Mouse (Mus musculus): ENCODE data around the gene Ucp1. TPM values are rescaled to one million over a fixed set of nuclear protein-coding genes. Genes with fewer than 3 reads are reported as not detected.

The Ucp1 gene
- total RNA-seq (2014; rRNA removed), result 0.52 TPM in 1 of 2 replicates, not detected in the other
- 0.15 TPM in 1 of 2 replicates, not detected in the other for polyA plus RNA-seq (2015; fragmentation: Nextera tagmentation; extraction: Ambion mirVana)

DNA sequence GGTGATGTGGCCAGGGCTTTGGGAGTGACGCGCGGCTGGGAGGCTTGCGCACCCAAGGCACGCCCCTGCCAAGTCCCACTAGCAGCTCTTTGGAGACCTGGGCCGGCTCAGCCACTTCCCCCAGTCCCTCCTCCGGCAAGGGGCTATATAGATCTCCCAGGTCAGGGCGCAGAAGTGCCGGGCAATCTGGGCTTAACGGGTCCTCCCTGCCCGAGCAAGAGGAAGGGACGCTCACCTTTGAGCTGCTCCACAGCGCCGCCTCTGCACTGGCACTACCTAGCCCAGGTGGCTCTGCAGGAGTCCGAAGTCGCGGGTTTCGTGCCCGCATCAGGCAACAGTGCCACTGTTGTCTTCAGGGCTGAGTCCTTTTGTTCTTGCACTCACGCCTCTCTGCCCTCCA lies at the start of gene Ucp1:
TSS of gene Ucp1 (plus strand) at position 177 of the 400 bp plus-strand sequence.
- Histone ChIP-seq H3K36me3 (ENCODE audit: insufficient read depth, low read length) (no peaks in the 10 kb centered on the region), H3K4me2 (ENCODE audit: low read depth, low read length, poor library complexity, severe bottlenecking) (peak within 1 kb of the TSS; percentile 51), H3K4me3 (ENCODE audit: low read depth, low read length) (peak within 1 kb of the TSS; percentile 29), H3K27ac (ENCODE audit: low read depth, low read length) (no peak within 1 kb of the TSS), H3K9me3 (ENCODE audit: low read length) (no peaks in the 10 kb centered on the region), H3K9ac (replicated peaks; ENCODE audit: low read length, poor library complexity, severe bottlenecking) (no peak within 1 kb of the TSS), H3K27me3 (ENCODE audit: insufficient read depth, low read length) (peaks cover 9% of the 10 kb centered on the region; the same call in 1 of the 2 replicates), H3K4me1 (ENCODE audit: insufficient read depth, low read length) (no peaks in the 10 kb centered on the region; the same call in 1 of the 2 replicates)
- ATAC-seq (ENCODE audit: low FRiP score) (no peak), DNase-seq (ENCODE audit: low spot score) (no peak)
- peak; percentile 38 for TF ChIP-seq CTCF (IDR thresholded peaks at IDR 0.05)
- WGBS, result 2% methylated on average over 19 of the region's 20 CpGs

DNA sequence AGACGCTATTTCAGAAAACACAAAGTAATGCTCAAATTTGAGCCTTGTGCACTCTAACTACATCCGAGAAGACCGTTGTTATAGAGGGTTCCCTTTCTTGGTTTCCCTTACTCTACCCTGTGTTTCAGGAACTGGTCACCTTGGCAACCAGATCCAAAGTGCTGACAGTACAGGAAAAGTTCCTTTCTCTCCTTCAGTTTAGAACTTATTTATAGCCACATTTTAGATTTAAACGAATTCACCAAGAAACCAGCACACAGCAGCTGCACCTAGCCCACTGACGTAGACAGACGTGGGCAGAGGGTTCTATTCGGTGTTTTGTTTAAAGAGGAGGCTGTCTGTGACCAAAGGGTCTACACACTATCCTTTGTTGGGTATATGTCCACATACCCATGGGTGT lies 46.0 kb upstream of the Ucp1 start:
- 83% methylated on average over 7 of the region's 7 CpGs for WGBS
- no peaks in the 10 kb centered on the region for H3K4me1 ChIP-seq (ENCODE audit: insufficient read depth, low read length)
- no peak overlapping the region for H3K27ac ChIP-seq (ENCODE audit: low read depth, low read length)
- H3K9me3 ChIP-seq (ENCODE audit: low read length), result no peaks in the 10 kb centered on the region
- H3K27me3 ChIP-seq (ENCODE audit: insufficient read depth, low read length), result no peaks in the 10 kb centered on the region
- TF ChIP-seq CTCF (IDR thresholded peaks at IDR 0.05), result no peak
- no peak for DNase-seq (ENCODE audit: low spot score)
- H3K4me2 ChIP-seq (ENCODE audit: low read depth, low read length, poor library complexity, severe bottlenecking), result no peak overlapping the region
- peaks cover 18% of the 10 kb centered on the region for H3K36me3 ChIP-seq (ENCODE audit: insufficient read depth, low read length)
- no peak overlapping the region for H3K4me3 ChIP-seq (ENCODE audit: low read depth, low read length)
- no peak for ATAC-seq (ENCODE audit: low FRiP score)
- no peak overlapping the region for H3K9ac ChIP-seq (replicated peaks; ENCODE audit: low read length, poor library complexity, severe bottlenecking)

DNA sequence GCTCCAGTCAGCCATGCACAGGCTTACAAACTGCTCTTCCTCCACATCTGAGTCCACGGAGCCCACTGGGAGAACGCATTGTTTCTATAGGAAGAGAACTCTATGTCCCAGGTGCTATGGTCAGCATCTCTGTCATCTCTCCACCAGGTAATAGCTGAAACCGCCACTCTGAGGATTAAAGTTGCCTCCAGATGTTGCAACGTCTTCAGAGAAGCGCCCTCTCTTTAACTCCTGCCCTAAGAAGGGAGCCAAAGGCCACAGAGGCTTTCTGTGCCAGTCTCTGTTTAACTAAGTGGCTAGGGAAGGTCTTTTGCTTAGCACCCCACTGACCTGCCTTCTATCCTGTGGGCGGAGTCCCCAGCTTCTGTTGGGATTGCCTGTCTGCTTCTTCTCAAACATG lies 39.3 kb upstream of the Ucp1 start:
- WGBS, result 83% methylated on average over 6 of the region's 6 CpGs
- no peak overlapping the region for H3K4me3 ChIP-seq (ENCODE audit: low read depth, low read length)
- no peaks in the 10 kb centered on the region for H3K9me3 ChIP-seq (ENCODE audit: low read length)
- H3K4me2 ChIP-seq (ENCODE audit: low read depth, low read length, poor library complexity, severe bottlenecking), result no peak overlapping the region
- H3K27ac ChIP-seq (ENCODE audit: low read depth, low read length), result no peak overlapping the region
- H3K4me1 ChIP-seq (ENCODE audit: insufficient read depth, low read length), result no peaks in the 10 kb centered on the region
- peaks cover 33% of the 10 kb centered on the region for H3K36me3 ChIP-seq (ENCODE audit: insufficient read depth, low read length)
- no peak for TF ChIP-seq CTCF (IDR thresholded peaks at IDR 0.05)
- ATAC-seq (ENCODE audit: low FRiP score) (no peak), DNase-seq (ENCODE audit: low spot score) (no peak)
- no peaks in the 10 kb centered on the region for H3K27me3 ChIP-seq (ENCODE audit: insufficient read depth, low read length)
- H3K9ac ChIP-seq (replicated peaks; ENCODE audit: low read length, poor library complexity, severe bottlenecking), result no peak overlapping the region

DNA sequence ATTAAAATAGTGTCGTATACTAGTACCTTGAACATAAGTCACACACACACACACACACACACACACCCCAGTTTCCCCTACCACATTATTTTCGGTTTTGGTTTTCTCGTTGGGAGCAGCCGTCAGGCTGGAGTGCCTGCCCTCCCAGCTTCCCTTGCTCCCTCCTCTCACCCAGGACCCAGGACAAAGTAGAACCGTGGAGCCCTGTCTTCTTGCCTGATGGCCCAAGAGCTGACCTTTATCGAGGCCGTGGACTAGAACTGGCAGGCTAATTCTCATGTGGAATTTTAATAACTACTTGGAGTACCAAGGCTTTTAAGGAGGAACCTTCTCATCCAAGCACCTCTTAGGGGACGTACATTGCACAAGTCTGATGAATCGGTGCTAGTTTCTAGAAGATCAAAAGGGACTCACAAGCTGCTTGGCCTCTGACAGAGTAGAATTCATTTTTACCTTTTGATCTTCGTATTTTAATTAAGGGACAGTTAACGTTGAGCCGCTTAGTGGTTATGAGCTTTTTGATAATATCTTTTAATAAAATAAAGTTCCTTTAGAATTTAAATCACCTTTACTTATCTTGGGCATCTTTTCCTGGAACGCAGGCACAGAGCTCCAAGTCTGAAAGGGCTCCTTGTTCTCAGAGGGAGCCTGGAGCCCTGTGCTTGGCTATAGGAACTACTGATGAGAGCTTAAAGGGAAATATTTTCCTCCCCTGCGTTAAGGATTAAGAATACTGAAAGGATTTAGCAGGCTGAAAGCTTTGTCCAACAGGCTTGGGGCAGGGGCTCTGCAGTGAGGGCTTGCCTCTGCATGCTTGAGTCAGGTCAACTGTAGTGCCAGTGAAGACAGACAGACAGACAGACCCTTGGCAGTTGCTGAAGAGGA lies 38.5 kb upstream of the Ucp1 start:
- no peak for TF ChIP-seq CTCF (IDR thresholded peaks at IDR 0.05)
- peaks cover 37% of the 10 kb centered on the region for H3K36me3 ChIP-seq (ENCODE audit: insufficient read depth, low read length)

DNA sequence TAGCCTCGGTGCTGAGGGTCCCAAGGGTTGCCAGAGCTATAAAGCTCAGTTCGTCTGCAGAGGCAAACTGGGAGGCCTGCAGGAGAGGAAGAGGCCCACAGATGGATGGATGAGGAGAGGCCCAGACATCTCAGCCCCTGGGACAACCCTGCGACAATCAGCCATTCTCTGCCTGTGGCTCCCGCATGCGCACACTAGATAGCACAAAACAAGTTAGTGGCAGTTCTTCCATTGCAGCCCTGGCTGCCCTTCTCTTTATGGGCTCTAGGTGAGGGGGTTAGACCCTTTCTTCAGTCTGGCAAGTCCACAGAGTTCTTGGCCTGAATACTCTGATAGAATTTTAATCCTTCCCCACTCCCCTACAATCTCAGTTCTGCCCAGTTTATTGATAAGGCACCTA lies 37.4 kb upstream of the Ucp1 start:
- Histone ChIP-seq H3K27ac (ENCODE audit: low read depth, low read length) (no peak overlapping the region), H3K4me3 (ENCODE audit: low read depth, low read length) (no peak overlapping the region), H3K4me2 (ENCODE audit: low read depth, low read length, poor library complexity, severe bottlenecking) (no peak overlapping the region), H3K9ac (replicated peaks; ENCODE audit: low read length, poor library complexity, severe bottlenecking) (no peak overlapping the region), H3K9me3 (ENCODE audit: low read length) (no peaks in the 10 kb centered on the region), H3K36me3 (ENCODE audit: insufficient read depth, low read length) (peaks cover 39% of the 10 kb centered on the region), H3K4me1 (ENCODE audit: insufficient read depth, low read length) (no peaks in the 10 kb centered on the region), H3K27me3 (ENCODE audit: insufficient read depth, low read length) (no peaks in the 10 kb centered on the region)
- TF ChIP-seq CTCF (IDR thresholded peaks at IDR 0.05), result no peak
- DNase-seq (ENCODE audit: low spot score) (no peak), ATAC-seq (ENCODE audit: low FRiP score) (no peak)
- WGBS, result 78% methylated on average over 5 of the region's 5 CpGs

More for the DNA sequence above, 38.5 kb upstream of the Ucp1 start:
- Histone ChIP-seq H3K4me1 (ENCODE audit: insufficient read depth, low read length) (no peaks in the 10 kb centered on the region), H3K4me2 (ENCODE audit: low read depth, low read length, poor library complexity, severe bottlenecking) (no peak overlapping the region), H3K9ac (replicated peaks; ENCODE audit: low read length, poor library complexity, severe bottlenecking) (no peak overlapping the region), H3K27ac (ENCODE audit: low read depth, low read length) (no peak overlapping the region), H3K4me3 (ENCODE audit: low read depth, low read length) (no peak overlapping the region), H3K27me3 (ENCODE audit: insufficient read depth, low read length) (no peaks in the 10 kb centered on the region), H3K9me3 (ENCODE audit: low read length) (no peaks in the 10 kb centered on the region)
- DNase-seq (ENCODE audit: low spot score), result no peak
- no peak for ATAC-seq (ENCODE audit: low FRiP score)
- 42% methylated on average over 14 of the region's 14 CpGs for WGBS

DNA sequence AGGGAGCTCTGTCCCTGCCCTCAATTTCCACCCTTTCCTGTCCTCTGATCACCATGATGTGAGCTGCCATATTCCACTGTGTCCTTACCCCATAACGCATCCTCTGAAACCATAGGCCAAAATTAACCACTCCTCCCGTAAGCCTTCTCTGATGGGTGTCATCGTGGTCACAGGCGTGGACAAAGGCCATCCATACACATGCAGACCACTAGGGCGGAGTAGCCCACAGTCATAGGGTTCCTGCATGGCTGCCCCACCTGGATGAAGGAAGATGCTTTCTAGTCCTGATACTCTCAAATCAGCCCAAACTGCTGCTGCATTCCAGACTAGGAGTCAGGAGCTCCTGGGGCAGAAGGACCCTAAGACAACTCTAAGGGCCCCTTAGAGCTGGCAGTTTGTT lies 32.5 kb upstream of the Ucp1 start:
- no peak for ATAC-seq (ENCODE audit: low FRiP score)
- TF ChIP-seq CTCF (IDR thresholded peaks at IDR 0.05), result no peak
- Histone ChIP-seq H3K4me1 (ENCODE audit: insufficient read depth, low read length) (no peaks in the 10 kb centered on the region), H3K4me2 (ENCODE audit: low read depth, low read length, poor library complexity, severe bottlenecking) (no peak overlapping the region), H3K9me3 (ENCODE audit: low read length) (no peaks in the 10 kb centered on the region), H3K4me3 (ENCODE audit: low read depth, low read length) (no peak overlapping the region), H3K36me3 (ENCODE audit: insufficient read depth, low read length) (peaks cover 51% of the 10 kb centered on the region), H3K9ac (replicated peaks; ENCODE audit: low read length, poor library complexity, severe bottlenecking) (no peak overlapping the region), H3K27ac (ENCODE audit: low read depth, low read length) (no peak overlapping the region), H3K27me3 (ENCODE audit: insufficient read depth, low read length) (no peaks in the 10 kb centered on the region)
- DNase-seq (ENCODE audit: low spot score), result no peak
- 94% methylated on average over 5 of the region's 5 CpGs for WGBS
